In genomic region chr7:45181540-45181939, GRCm38 (mm10) we compare ENCODE assay signal across 9 mouse cellular contexts. TPM values are rescaled to one million over a fixed set of nuclear protein-coding genes. Genes with fewer than 3 reads are reported as not detected.
DNase-seq lines count a peak whose midpoint lies in the region; ATAC-seq and TF ChIP-seq lines count a peak whose summit lies in the region.
"Had no signal": no experiment of that assay in that cellular context is flagged by ENCODE, and none has a peak within 500 bp of the region (broad histone marks: within the 10 kb centered on the region; RNA-seq: fewer than 3 reads in every experiment).

No protein-coding gene starts in this region.

- no peak overlapping the region for H3K27ac ChIP-seq in kidney, postnatal 0 days
- no peak overlapping the region for H3K27ac ChIP-seq in forebrain, embryonic 13.5 days
- no peak overlapping the region for H3K27ac ChIP-seq in limb, embryonic 14.5 days (replicated peaks; ENCODE audit: low read depth, low read length)
- H3K27ac ChIP-seq in small intestine, adult 2 months (ENCODE audit: insufficient read depth, low read depth, low read length), result no peak overlapping the region

- H3K27me3 ChIP-seq in kidney, postnatal 0 days (ENCODE audit: insufficient read depth, low read length), result peaks cover 75% of the 10 kb centered on the region
- H3K27me3 ChIP-seq in forebrain, embryonic 13.5 days, result peaks cover 100% of the 10 kb centered on the region
- H3K27me3 ChIP-seq in limb, embryonic 14.5 days (ENCODE audit: control insufficient read depth, insufficient read depth, low read length), result peaks cover 75% of the 10 kb centered on the region
- H3K27me3 ChIP-seq in small intestine, adult 2 months (ENCODE audit: control insufficient read depth, insufficient read depth, low read length), result peaks cover 53% of the 10 kb centered on the region

- no peak overlapping the region for H3K9ac ChIP-seq in kidney, postnatal 0 days (ENCODE audit: low read depth, low read length)
- H3K9ac ChIP-seq in forebrain, embryonic 13.5 days, result no peak overlapping the region
- no peak overlapping the region for H3K9ac ChIP-seq in limb, embryonic 14.5 days (ENCODE audit: low read depth, low read length, severe bottlenecking)

- peaks cover 5% of the 10 kb centered on the region; the same call in 1 of the 2 replicates for H3K4me1 ChIP-seq in kidney, postnatal 0 days (replicated peaks; ENCODE audit: insufficient read depth, low read length)
- H3K4me1 ChIP-seq in forebrain, embryonic 13.5 days, result peaks cover 24% of the 10 kb centered on the region
- no peaks in the 10 kb centered on the region for H3K4me1 ChIP-seq in limb, embryonic 14.5 days (ENCODE audit: control insufficient read depth, insufficient read depth, low read length)
- H3K4me1 ChIP-seq in small intestine, adult 2 months (ENCODE audit: control insufficient read depth, insufficient read depth, insufficient read length, low read length), result peaks cover 10% of the 10 kb centered on the region

- TF ChIP-seq CTCF in kidney, postnatal 0 days (IDR thresholded peaks at IDR 0.05; ENCODE audit: low read depth), result no peak
- TF ChIP-seq CTCF in small intestine, adult 2 months (IDR thresholded peaks at IDR 0.05; ENCODE audit: extremely low read depth, insufficient read length, insufficient replicate concordance, low read depth, low read length), result no peak

- no peaks in the 10 kb centered on the region for H3K9me3 ChIP-seq in kidney, postnatal 0 days (replicated peaks; ENCODE audit: low read length)
- no peaks in the 10 kb centered on the region for H3K9me3 ChIP-seq in forebrain, embryonic 13.5 days (replicated peaks)
- no peaks in the 10 kb centered on the region for H3K9me3 ChIP-seq in limb, embryonic 14.5 days (ENCODE audit: control insufficient read depth, low read length)

- 0 out of 2 replicates have a peak, but pooled peaks have one; percentile 3 for ATAC-seq in kidney, postnatal 0 days (replicated peaks; ENCODE audit: low FRiP score, low read depth)
- ATAC-seq in forebrain, embryonic 13.5 days, result peak; percentile 28; the same call in 1 of the 2 replicates
- no peak for ATAC-seq in limb, embryonic 14.5 days (ENCODE audit: low FRiP score, low read depth)

- 0 out of 2 replicates have a peak overlapping the region, but pooled peaks have one; percentile 10 for H3K4me3 ChIP-seq in kidney, postnatal 0 days (replicated peaks; ENCODE audit: low read depth, low read length)
- H3K4me3 ChIP-seq in forebrain, embryonic 13.5 days, result peak overlapping the region; percentile 33
- no peak overlapping the region for H3K4me3 ChIP-seq in limb, embryonic 14.5 days (replicated peaks; ENCODE audit: low read length)
- peak overlapping the region; percentile 11; the same call in 1 of the 2 replicates for H3K4me3 ChIP-seq in small intestine, adult 2 months (ENCODE audit: low read depth, low read length)

- WGBS in kidney, postnatal 0 days, result 4% methylated on average over 33 of the region's 35 CpGs
- 3% methylated on average over 35 of the region's 35 CpGs for WGBS in forebrain, embryonic 13.5 days
- WGBS in limb, embryonic 14.5 days, result 8% methylated on average over 24 of the region's 35 CpGs
- WGBS in small intestine, adult 2 months, result 5% methylated on average over 35 of the region's 35 CpGs

- no peak for DNase-seq in kidney, postnatal 0 days (ENCODE audit: low spot score)
- no peak for DNase-seq in kidney, adult 8-10 months
- DNase-seq in limb, embryonic 14.5 days (ENCODE audit: low spot score), result no peak
- DNase-seq in ovary, postnatal 14 days (ENCODE audit: low spot score), result no peak
- no peak for DNase-seq in left cerebral cortex, postnatal 25 days (ENCODE audit: low spot score in 2 of 2)
- no peak for DNase-seq in right cerebral cortex, postnatal 4 days

- no peaks in the 10 kb centered on the region for H3K36me3 ChIP-seq in kidney, postnatal 0 days (ENCODE audit: insufficient read depth, low read length)
- no peaks in the 10 kb centered on the region for H3K36me3 ChIP-seq in forebrain, embryonic 13.5 days (ENCODE audit: poor library complexity, severe bottlenecking)
- H3K36me3 ChIP-seq in limb, embryonic 14.5 days (ENCODE audit: control insufficient read depth, insufficient read depth, low read length), result no peaks in the 10 kb centered on the region
- H3K36me3 ChIP-seq in small intestine, adult 2 months (ENCODE audit: control insufficient read depth, insufficient read depth, low read length), result no peaks in the 10 kb centered on the region

- intact Hi-C loops in left cerebral cortex, postnatal 25 days (cut with DNase I), result no loop called here

- no peak overlapping the region; the same call in 1 of the 2 replicates for H3K4me2 ChIP-seq in kidney, postnatal 0 days (ENCODE audit: low read length)
- H3K4me2 ChIP-seq in forebrain, embryonic 13.5 days, result peak overlapping the region; percentile 56
- H3K4me2 ChIP-seq in limb, embryonic 14.5 days (replicated peaks; ENCODE audit: low read depth, low read length, severe bottlenecking), result 0 out of 2 replicates have a peak overlapping the region, but pooled peaks have one; percentile 3

- no peak for TF ChIP-seq POLR2A in limb, embryonic 14.5 days (IDR thresholded peaks at IDR 0.05; ENCODE audit: borderline replicate concordance, extremely low read depth, insufficient read depth, insufficient read length)
- no peak for TF ChIP-seq POLR2A in small intestine, adult 2 months (IDR thresholded peaks at IDR 0.05; ENCODE audit: low read depth, low read length)

RNA-seq across cellular contexts. Expression of gene Pth2, which starts 0.7 kb away (rescaled TPM):
- polyA plus RNA-seq in kidney, postnatal 0 days (2015; fragmentation: Nextera tagmentation; extraction: Ambion mirVana), result not detected in 2 replicates
- not detected in 2 replicates for polyA plus RNA-seq in forebrain, embryonic 13.5 days (2015; fragmentation: Nextera tagmentation; extraction: Ambion mirVana)
- not detected in 2 replicates for polyA plus RNA-seq in limb, embryonic 14.5 days (2012; rRNA removed)
- polyA plus RNA-seq in limb, embryonic 14.5 days (2014; fragmentation: Nextera tagmentation; extraction: Ambion mirVana), result not detected in 2 replicates
- not detected in 2 replicates for polyA plus RNA-seq in small intestine, adult 2 months (2012; rRNA removed)
- total RNA-seq in left cerebral cortex, postnatal 25 days (2021), result not detected
- total RNA-seq: hematopoietic stem cell, adult 5-6 weeks had no signal

RNA-seq across cellular contexts. Expression of gene Gfy, which starts 2.2 kb away (rescaled TPM):
- not detected in 2 replicates for polyA plus RNA-seq in kidney, postnatal 0 days (2015; fragmentation: Nextera tagmentation; extraction: Ambion mirVana)
- polyA plus RNA-seq in forebrain, embryonic 13.5 days (2015; fragmentation: Nextera tagmentation; extraction: Ambion mirVana), result not detected in 2 replicates
- polyA plus RNA-seq in limb, embryonic 14.5 days (2012; rRNA removed), result 0.09 and 0.27 TPM in 2 replicates
- not detected in 2 replicates for polyA plus RNA-seq in limb, embryonic 14.5 days (2014; fragmentation: Nextera tagmentation; extraction: Ambion mirVana)
- not detected in 2 replicates for polyA plus RNA-seq in small intestine, adult 2 months (2012; rRNA removed)
- under 1 TPM in 1 of 2 experiments, not detected in 1; 0.18 TPM for total RNA-seq in left cerebral cortex, postnatal 25 days (2021)
- total RNA-seq: hematopoietic stem cell, adult 5-6 weeks had no signal

RNA-seq across cellular contexts. Expression of gene Slc17a7, which starts 17.8 kb away (rescaled TPM):
- 0.17 TPM in 2 replicates for polyA plus RNA-seq in kidney, postnatal 0 days (2015; fragmentation: Nextera tagmentation; extraction: Ambion mirVana)
- 9.3 and 14.2 TPM in 2 replicates for polyA plus RNA-seq in forebrain, embryonic 13.5 days (2015; fragmentation: Nextera tagmentation; extraction: Ambion mirVana)
- 0.40 and 0.58 TPM in 2 replicates for polyA plus RNA-seq in limb, embryonic 14.5 days (2012; rRNA removed)
- 0.17 and 0.18 TPM in 2 replicates for polyA plus RNA-seq in limb, embryonic 14.5 days (2014; fragmentation: Nextera tagmentation; extraction: Ambion mirVana)
- 0.03 and 0.09 TPM in 2 replicates for polyA plus RNA-seq in small intestine, adult 2 months (2012; rRNA removed)
- 1,000 to 10,000 TPM; 1,365 to 1,520 TPM for total RNA-seq in left cerebral cortex, postnatal 25 days (2021)
- total RNA-seq: hematopoietic stem cell, adult 5-6 weeks had no signal

RNA-seq across cellular contexts. Expression of gene Ccdc155, which starts 23.2 kb away (rescaled TPM):
- polyA plus RNA-seq in kidney, postnatal 0 days (2015; fragmentation: Nextera tagmentation; extraction: Ambion mirVana), result 0.36 and 0.43 TPM in 2 replicates
- 0.87 and 0.93 TPM in 2 replicates for polyA plus RNA-seq in forebrain, embryonic 13.5 days (2015; fragmentation: Nextera tagmentation; extraction: Ambion mirVana)
- 1.4 and 1.5 TPM in 2 replicates for polyA plus RNA-seq in limb, embryonic 14.5 days (2012; rRNA removed)
- 0.79 and 1.2 TPM in 2 replicates for polyA plus RNA-seq in limb, embryonic 14.5 days (2014; fragmentation: Nextera tagmentation; extraction: Ambion mirVana)
- polyA plus RNA-seq in small intestine, adult 2 months (2012; rRNA removed), result not detected in 2 replicates
- total RNA-seq in left cerebral cortex, postnatal 25 days (2021), result 1 to 10 TPM; 5.2 to 5.3 TPM

RNA-seq across cellular contexts. Expression of gene Aldh16a1, which starts 27.2 kb away (rescaled TPM):
- polyA plus RNA-seq in kidney, postnatal 0 days (2015; fragmentation: Nextera tagmentation; extraction: Ambion mirVana), result 55.4 and 62.7 TPM in 2 replicates
- 35.6 and 36.4 TPM in 2 replicates for polyA plus RNA-seq in forebrain, embryonic 13.5 days (2015; fragmentation: Nextera tagmentation; extraction: Ambion mirVana)
- 45.6 and 67.3 TPM in 2 replicates for polyA plus RNA-seq in limb, embryonic 14.5 days (2012; rRNA removed)
- polyA plus RNA-seq in limb, embryonic 14.5 days (2014; fragmentation: Nextera tagmentation; extraction: Ambion mirVana), result 40.0 and 47.7 TPM in 2 replicates
- polyA plus RNA-seq in small intestine, adult 2 months (2012; rRNA removed), result 133 and 253 TPM in 2 replicates
- 10 to 100 TPM; 13.6 to 14.1 TPM for total RNA-seq in left cerebral cortex, postnatal 25 days (2021)
